Mouse (Mus musculus) MEL (cell line): ENCODE data around the gene Hoxa9.

Experiments
- CTCF ChIP-seq, 3 experiments: IDR thresholded peaks in 2 of 3; conservative IDR thresholded peaks in 1 of 3; 2 replicates each; pipeline ENCODE4 v1.5.1; 2011 to 2012; ENCODE audit warnings: low read length in 3 of 3, low read depth in 2 of 3, mild to moderate bottlenecking in 2 of 3, improper control_type of control experiment in 1 of 3, inconsistent platforms in 1 of 3, mixed read lengths in 1 of 3, moderate library complexity in 1 of 3; ENCODE audit not compliant: control insufficient read depth in 1 of 3, insufficient read depth in 1 of 3, poor library complexity in 1 of 3, severe bottlenecking in 1 of 3
- EP300 ChIP-seq, 2 experiments: IDR thresholded peaks; 2 replicates each; pipeline ENCODE4 v1.6.1; 2011; ENCODE audit warnings: improper control_type of control experiment in 2 of 2, low read length in 2 of 2, low read depth in 1 of 2, mild to moderate bottlenecking in 1 of 2
- GABPA ChIP-seq: IDR thresholded peaks from 2 replicates; pipeline ENCODE4 v1.6.1; 2012; ENCODE audit warnings: low read depth, mild to moderate bottlenecking, inconsistent platforms, low read length, improper control_type of control experiment, moderate library complexity
- HCFC1 ChIP-seq: IDR thresholded peaks from 2 replicates; pipeline ENCODE4 v1.6.1; 2012; ENCODE audit warnings: low read depth, mild to moderate bottlenecking, inconsistent platforms, low read length, improper control_type of control experiment, moderate library complexity
- JUND ChIP-seq: IDR thresholded peaks from 2 replicates; pipeline ENCODE4 v1.6.1; 2011; ENCODE audit warnings: low read depth, mild to moderate bottlenecking, improper control_type of control experiment, low read length
- MAZ ChIP-seq: IDR thresholded peaks from 2 replicates; pipeline ENCODE4 v1.6.1; 2012; ENCODE audit warnings: low read depth, mild to moderate bottlenecking, inconsistent platforms, low read length, improper control_type of control experiment
- MEF2A ChIP-seq: IDR thresholded peaks from 2 replicates; pipeline ENCODE4 v1.6.1; 2014; ENCODE audit warnings: low read depth, mild to moderate bottlenecking, inconsistent platforms, low read length, improper control_type of control experiment; ENCODE audit not compliant: poor library complexity, insufficient replicate concordance, severe bottlenecking; ENCODE audit errors: extremely low read depth
- POLR2A ChIP-seq, 2 experiments: IDR thresholded peaks; 2 replicates each; pipeline ENCODE4 v1.6.1; 2011 to 2012; ENCODE audit warnings: low read length in 2 of 2, mild to moderate bottlenecking in 2 of 2, control low read depth in 1 of 2, improper control_type of control experiment in 1 of 2, low read depth in 1 of 2, moderate library complexity in 1 of 2; ENCODE audit not compliant: control insufficient read depth in 1 of 2, insufficient read depth in 1 of 2, poor library complexity in 1 of 2
- POLR2AphosphoS5 ChIP-seq: IDR thresholded peaks from 2 replicates; pipeline ENCODE4 v1.6.1; 2012; ENCODE audit warnings: low read depth, borderline replicate concordance, mild to moderate bottlenecking, inconsistent platforms, low read length, moderate library complexity, mixed read lengths
- TAL1 ChIP-seq: IDR thresholded peaks from 2 replicates; pipeline ENCODE4 v1.6.1; 2012; ENCODE audit warnings: mild to moderate bottlenecking, inconsistent platforms, low read length, moderate library complexity, mixed read lengths
- UBTF ChIP-seq: IDR thresholded peaks from 2 replicates; pipeline ENCODE4 v1.6.1; 2012; ENCODE audit warnings: low read depth, mild to moderate bottlenecking, inconsistent platforms, low read length, improper control_type of control experiment, moderate library complexity, borderline replicate concordance; ENCODE audit not compliant: insufficient read depth
- USF1 ChIP-seq: IDR thresholded peaks from 2 replicates; pipeline ENCODE4 v1.6.1; 2014; ENCODE audit warnings: low read depth, mild to moderate bottlenecking, inconsistent platforms, low read length, improper control_type of control experiment, moderate library complexity
- ZKSCAN1 ChIP-seq: IDR thresholded peaks from 2 replicates; pipeline ENCODE4 v1.6.1; 2012; ENCODE audit warnings: low read depth, mild to moderate bottlenecking, inconsistent platforms, low read length, improper control_type of control experiment, moderate library complexity
- ZMIZ1 ChIP-seq: IDR thresholded peaks from 2 replicates; pipeline ENCODE4 v1.6.1; 2012; ENCODE audit warnings: low read depth, mild to moderate bottlenecking, inconsistent platforms, low read length, improper control_type of control experiment, moderate library complexity

DNA sequence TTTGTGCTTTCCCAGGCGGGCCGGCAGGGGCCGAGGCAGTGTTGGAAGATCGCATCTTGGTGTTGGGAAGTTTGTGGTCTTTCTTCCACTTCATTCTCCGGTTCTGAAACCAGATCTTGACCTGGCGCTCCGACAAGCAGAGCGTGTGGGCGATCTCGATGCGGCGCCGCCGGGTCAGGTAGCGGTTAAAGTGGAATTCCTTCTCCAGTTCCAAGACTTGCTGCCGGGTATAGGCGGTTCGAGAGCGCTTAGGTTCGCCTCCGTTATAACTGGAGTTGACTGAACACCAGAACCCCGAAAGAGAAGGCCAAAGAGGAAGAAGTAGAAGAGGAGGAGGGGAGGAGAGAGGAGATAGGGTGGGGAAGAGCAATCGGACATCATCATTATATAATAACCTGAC lies 40.5 kb downstream of the Hoxa9 start:
- TF ChIP-seq CTCF (IDR thresholded peaks at IDR 0.05 in 2 of 3, conservative IDR thresholded peaks at IDR 0.05 in 1 of 3; ENCODE audit: control insufficient read depth in 1 of 3, insufficient read depth in 1 of 3, low read depth in 2 of 3, low read length in 3 of 3, poor library complexity in 1 of 3, severe bottlenecking in 1 of 3) (no peak), HCFC1 (no peak), POLR2AphosphoS5 (no peak), ZMIZ1 (no peak), TAL1 (no peak), USF1 (no peak), EP300 (IDR thresholded peaks at IDR 0.05; ENCODE audit: low read depth in 1 of 2, low read length in 2 of 2) (no peak), MEF2A (no peak), JUND (no peak), GABPA (no peak), UBTF (no peak), POLR2A (IDR thresholded peaks at IDR 0.05; ENCODE audit: control insufficient read depth in 1 of 2, insufficient read depth in 1 of 2, low read depth in 1 of 2, low read length in 2 of 2, poor library complexity in 1 of 2) (no peak), MAZ (no peak), ZKSCAN1 (no peak)
